9 mouse cellular contexts compared by ENCODE assay signal in the genomic region with DNA sequence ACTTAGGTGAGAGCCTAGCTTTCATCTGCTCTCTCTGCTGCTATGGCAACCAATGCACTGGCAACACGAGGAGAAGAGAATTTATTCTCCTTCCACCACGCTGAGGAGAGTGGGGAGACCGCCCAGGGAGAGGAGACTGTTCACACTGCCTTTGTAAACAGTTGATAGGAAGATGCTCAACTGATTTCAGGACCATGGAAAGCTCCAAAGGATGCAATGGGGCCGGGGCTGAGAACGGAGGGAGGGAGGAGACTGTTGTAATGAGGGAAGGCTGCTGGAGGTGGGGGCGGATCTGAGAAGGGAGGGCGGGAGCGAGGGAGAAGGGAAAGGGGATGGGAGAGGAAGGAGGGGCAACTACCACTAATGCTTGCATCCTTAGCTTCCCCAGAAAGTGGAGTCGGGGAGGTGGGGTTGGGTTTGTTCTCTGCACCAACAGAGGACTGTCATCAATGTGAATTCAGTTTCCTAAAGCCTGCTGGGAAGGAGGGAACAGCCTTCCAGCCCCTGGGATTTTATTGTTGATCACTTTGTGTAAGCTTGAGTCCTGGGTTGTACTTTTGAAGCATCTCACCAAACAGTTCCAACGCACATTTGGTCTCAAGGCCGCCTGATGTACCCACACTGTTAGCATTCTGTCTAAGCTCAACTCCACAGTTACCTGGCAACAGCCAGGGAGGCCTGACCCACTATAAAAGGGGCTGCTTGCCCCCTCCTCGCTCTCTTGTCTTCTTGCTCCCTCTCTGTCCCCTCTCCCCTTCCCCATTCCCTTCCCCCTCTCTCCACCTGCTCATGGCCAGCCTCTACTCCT. TPM values are rescaled to one million over a fixed set of nuclear protein-coding genes. Genes with fewer than 3 reads are reported as not detected.
DNase-seq lines count a peak whose midpoint lies in the region; ATAC-seq lines count a peak whose summit lies in the region.
"Had no signal": no experiment of that assay in that cellular context is flagged by ENCODE, and none has a peak within 500 bp of the region (broad histone marks: within the 10 kb centered on the region; RNA-seq: fewer than 3 reads in every experiment).

No protein-coding gene starts in this region.

- no peaks in the 10 kb centered on the region for H3K9me3 ChIP-seq in neural tube, embryonic 13.5 days
- H3K9me3 ChIP-seq: liver, embryonic 15.5 days had no signal

- H3K27me3 ChIP-seq in neural tube, embryonic 13.5 days = no peaks in the 10 kb centered on the region
- H3K27me3 ChIP-seq: liver, embryonic 15.5 days had no signal

- H3K9ac ChIP-seq in neural tube, embryonic 13.5 days = 0 out of 2 replicates have a peak overlapping the region, but pooled peaks have one; percentile 34
- H3K9ac ChIP-seq: liver, embryonic 15.5 days had no signal

- H3K36me3 ChIP-seq in neural tube, embryonic 13.5 days = no peaks in the 10 kb centered on the region
- H3K36me3 ChIP-seq: liver, embryonic 15.5 days had no signal

- peaks cover 40% of the 10 kb centered on the region for H3K4me1 ChIP-seq in neural tube, embryonic 13.5 days (replicated peaks)
- H3K4me1 ChIP-seq: liver, embryonic 15.5 days had no signal

- peak; percentile 94 for ATAC-seq in neural tube, embryonic 13.5 days (ENCODE audit: low read depth)
- no peak for ATAC-seq in erythroid progenitor cell, adult 5-6 weeks (replicated peaks; ENCODE audit: low FRiP score, poor library complexity, severe bottlenecking)

- H3K4me3 ChIP-seq in neural tube, embryonic 13.5 days = no peak overlapping the region
- H3K4me3 ChIP-seq: liver, embryonic 15.5 days had no signal

- DNase-seq in layer of hippocampus, adult 18-20 months (ENCODE audit: low spot score in 2 of 2) = peak; percentile 67 to 74
- DNase-seq in layer of hippocampus, adult 9-10 months (ENCODE audit: low spot score) = no peak
- DNase-seq in brain, embryonic 18.5 days (ENCODE audit: low read depth, low spot score) = peak; percentile 81
- DNase-seq in forelimb bud, embryonic 11.5 days (ENCODE audit: low read depth, low spot score) = peak; percentile 92
- peak; percentile 68 to 84 for DNase-seq in left cerebral cortex, postnatal 25 days (ENCODE audit: low spot score in 2 of 2)
- no peak for DNase-seq in T-cell, adult 2 months (ENCODE audit: low spot score)

- 6% methylated on average over 12 of the region's 12 CpGs for WGBS in neural tube, embryonic 13.5 days

- peak overlapping the region; percentile 92 for H3K27ac ChIP-seq in neural tube, embryonic 13.5 days (replicated peaks)
- H3K27ac ChIP-seq: liver, embryonic 15.5 days had no signal

- intact Hi-C loops in left cerebral cortex, postnatal 25 days (cut with DNase I) = loop anchor here (1.0 kb wide), 1 partner anchor 125 kb away; no protein-coding TSS in a partner anchor

- H3K4me2 ChIP-seq in neural tube, embryonic 13.5 days = peak overlapping the region; percentile 32
- H3K4me2 ChIP-seq: liver, embryonic 15.5 days had no signal

RNA-seq across cellular contexts. Expression of gene 1700069L16Rik, which starts 7.8 kb away (rescaled TPM):
- not detected for total RNA-seq in layer of hippocampus, adult 18-20 months (2021)
- not detected for total RNA-seq in left cerebral cortex, postnatal 25 days (2021)
- not detected in 2 replicates for polyA plus RNA-seq in neural tube, embryonic 13.5 days (2015; fragmentation: Nextera tagmentation; extraction: Ambion mirVana)
- total RNA-seq in erythroid progenitor cell, adult 5-6 weeks (2015; ENCODE audit: low replicate concordance) = not detected in 2 replicates
- total RNA-seq in erythroid progenitor cell, adult 5-6 weeks (2017; ENCODE audit: low replicate concordance) = not detected in 2 replicates
- polyA plus RNA-seq: liver, embryonic 15.5 days had no signal

RNA-seq across cellular contexts. Expression of gene Ficd, which starts 18.8 kb away (rescaled TPM):
- 10 to 100 TPM; 13.4 to 14.1 TPM for total RNA-seq in layer of hippocampus, adult 18-20 months (2021)
- total RNA-seq in left cerebral cortex, postnatal 25 days (2021) = 10 to 100 TPM; 12.2 to 12.5 TPM
- 7.9 and 8.2 TPM in 2 replicates for polyA plus RNA-seq in neural tube, embryonic 13.5 days (2015; fragmentation: Nextera tagmentation; extraction: Ambion mirVana)
- 1.4 TPM in 1 of 2 replicates, not detected in the other for total RNA-seq in erythroid progenitor cell, adult 5-6 weeks (2015; ENCODE audit: low replicate concordance)
- total RNA-seq in erythroid progenitor cell, adult 5-6 weeks (2017; ENCODE audit: low replicate concordance) = 0.30 and 2.2 TPM in 2 replicates

RNA-seq across cellular contexts. Expression of gene Sart3, which starts 55.5 kb away (rescaled TPM):
- 10 to 100 TPM; 48.3 to 49.3 TPM for total RNA-seq in layer of hippocampus, adult 18-20 months (2021)
- 10 to 100 TPM; 36.6 to 37.1 TPM for total RNA-seq in left cerebral cortex, postnatal 25 days (2021)
- 45.5 and 47.0 TPM in 2 replicates for polyA plus RNA-seq in neural tube, embryonic 13.5 days (2015; fragmentation: Nextera tagmentation; extraction: Ambion mirVana)
- 8.4 and 22.0 TPM in 2 replicates for total RNA-seq in erythroid progenitor cell, adult 5-6 weeks (2015; ENCODE audit: low replicate concordance)
- total RNA-seq in erythroid progenitor cell, adult 5-6 weeks (2017; ENCODE audit: low replicate concordance) = 32.1 and 44.9 TPM in 2 replicates

RNA-seq across cellular contexts. Expression of gene Iscu, which starts 55.8 kb away (rescaled TPM):
- 100 to 1,000 TPM; 128 to 132 TPM for total RNA-seq in layer of hippocampus, adult 18-20 months (2021)
- total RNA-seq in left cerebral cortex, postnatal 25 days (2021) = 100 to 1,000 TPM; 110 to 116 TPM
- polyA plus RNA-seq in neural tube, embryonic 13.5 days (2015; fragmentation: Nextera tagmentation; extraction: Ambion mirVana) = 85.7 and 93.0 TPM in 2 replicates
- total RNA-seq in erythroid progenitor cell, adult 5-6 weeks (2015; ENCODE audit: low replicate concordance) = 54.9 and 75.3 TPM in 2 replicates
- 36.4 and 52.0 TPM in 2 replicates for total RNA-seq in erythroid progenitor cell, adult 5-6 weeks (2017; ENCODE audit: low replicate concordance)

Comparison
In these comparisons a context has a peak if more than half of its experiments do, and no peak if none do; other contexts are left out.
1. DNase-seq: peak in layer of hippocampus, adult 18-20 months (2 of 2), brain, embryonic 18.5 days (single experiment), forelimb bud, embryonic 11.5 days (single experiment) and left cerebral cortex, postnatal 25 days (2 of 2); none in layer of hippocampus, adult 9-10 months (single experiment) and T-cell, adult 2 months (single experiment).
2. RNA of gene Ficd, which starts 18.8 kb away (total RNA-seq): 13.4 to 14.1 TPM in layer of hippocampus, adult 18-20 months and 12.2 to 12.5 TPM in left cerebral cortex, postnatal 25 days; 0.30 to 2.2 TPM in erythroid progenitor cell, adult 5-6 weeks; every median in the first group is over 4 times any median in the second.